Mouse (Mus musculus) fat pad, adult 2 months (tissue): ENCODE data around the gene Kcnk18.

Experiments used
- DNase-seq: peaks from one replicate; pipeline ENCODE4 v3.0.0-alpha.2; 2011; ENCODE audit warnings: low read depth, low spot score; ENCODE audit errors: extremely low read depth

The Kcnk18 gene

GRCm38 (mm10) chr19:59280841-59281240 is 61.8 kb downstream of the Kcnk18 start:
- no peak for DNase-seq

DNA sequence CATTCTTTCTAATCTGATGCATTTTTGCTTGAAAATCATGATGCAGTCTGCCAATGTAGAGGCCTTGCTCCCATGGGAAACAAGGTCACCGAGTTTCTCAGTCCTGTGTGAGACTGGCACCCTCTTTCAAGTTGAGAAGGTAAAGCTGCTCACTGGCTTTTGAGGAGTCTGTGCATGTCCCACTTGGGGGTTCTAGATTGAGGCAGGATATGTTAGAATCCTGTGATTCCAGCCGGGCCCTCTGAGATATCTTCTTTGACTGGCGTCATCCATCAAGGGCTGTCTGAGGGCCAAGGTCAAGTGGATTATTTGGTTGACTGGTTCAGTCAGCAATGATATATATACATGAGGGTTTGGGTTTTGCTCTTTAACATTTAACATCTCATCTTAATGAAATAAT is 63.0 kb downstream of the Kcnk18 start:
- DNase-seq: no peak
